Mouse (Mus musculus): ENCODE measurements at regions not wholly inside any gene's neighbourhood (a gene's known extent, or its start where the extent isn't known, plus 50 kb on each side); places are given as distances from the start of the nearest gene placed in this dataset.
"Not testable (repeated sequence)": the region's sequence is repeated elsewhere in the genome, so short reads cannot be mapped to it uniquely, and the experiment has no call there.

GRCm38 (mm10) chr4:23823516-23823915, 672.7 kb upstream of the Mms22l start:
- DNase-seq: no peak

- DNase-seq: peak; percentile 4
Observed at GRCm38 (mm10) chr4:23826885-23827284, 669.4 kb upstream of the Mms22l start.

- no peak for DNase-seq
Observed at GRCm38 (mm10) chr4:23832385-23833164, 663.7 kb upstream of the Mms22l start.

- DNase-seq: no peak
Observed at GRCm38 (mm10) chr4:23843609-23844287, 652.5 kb upstream of the Mms22l start.

- no peak for DNase-seq
Observed at GRCm38 (mm10) chr4:23844288-23844971, 651.8 kb upstream of the Mms22l start.

- DNase-seq: no peak
Observed at GRCm38 (mm10) chr4:23845263-23845662, 651.0 kb upstream of the Mms22l start.

- no peak for DNase-seq
Observed at GRCm38 (mm10) chr4:23850640-23851039, 645.6 kb upstream of the Mms22l start.

- no peak for DNase-seq
Observed at GRCm38 (mm10) chr4:23862437-23862836, 633.8 kb upstream of the Mms22l start.

- no peak for DNase-seq
Observed at GRCm38 (mm10) chr4:23880007-23880406, 616.2 kb upstream of the Mms22l start.

GRCm38 (mm10) chr4:23913396-23913795, 582.9 kb upstream of the Mms22l start:
- DNase-seq: no peak

GRCm38 (mm10) chr4:23913822-23914221, 582.4 kb upstream of the Mms22l start:
- DNase-seq: no peak

GRCm38 (mm10) chr4:23914423-23914822, 581.8 kb upstream of the Mms22l start:
- DNase-seq: no peak

- no peak for DNase-seq
Observed at GRCm38 (mm10) chr4:23921520-23921919, 574.7 kb upstream of the Mms22l start.

GRCm38 (mm10) chr4:23954140-23954539, 542.1 kb upstream of the Mms22l start:
- no peak for DNase-seq

- DNase-seq: not testable (repeated sequence)
Observed at GRCm38 (mm10) chr4:23982193-23982592, 514.1 kb upstream of the Mms22l start.

GRCm38 (mm10) chr4:23982790-23983451, 513.3 kb upstream of the Mms22l start:
- DNase-seq: no peak

GRCm38 (mm10) chr4:23983452-23983805, 512.8 kb upstream of the Mms22l start:
- DNase-seq: no peak

- DNase-seq: no peak
Observed at GRCm38 (mm10) chr4:23984005-23984404, 512.2 kb upstream of the Mms22l start.

GRCm38 (mm10) chr4:23985956-23986355, 510.3 kb upstream of the Mms22l start:
- no peak for DNase-seq

GRCm38 (mm10) chr4:23993823-23994222, 502.4 kb upstream of the Mms22l start:
- DNase-seq: no peak

GRCm38 (mm10) chr4:23994261-23994965, 501.8 kb upstream of the Mms22l start:
- DNase-seq: no peak

- no peak for DNase-seq
Observed at GRCm38 (mm10) chr4:24006257-24006955, 489.8 kb upstream of the Mms22l start.
